Mouse (Mus musculus): ENCODE results near the gene Mkrn2os. TPM values are rescaled to one million over a fixed set of nuclear protein-coding genes. Genes with fewer than 3 reads are reported as not detected.
"Not testable (repeated sequence)": the region's sequence is repeated elsewhere in the genome, so short reads cannot be mapped to it uniquely, and the experiment has no call there.

Gene Mkrn2os
- total RNA-seq (2012; rRNA removed) = not detected in 2 replicates
- not detected in 2 replicates for total RNA-seq (2014; rRNA removed)
- polyA plus RNA-seq (2012; ENCODE audit: insufficient read length, low read depth) = not detected in 2 replicates

- no peak within 1 kb of the TSS for H3K9ac ChIP-seq (ENCODE audit: insufficient read depth, low read depth)
- TF ChIP-seq KAT2A (IDR thresholded peaks at IDR 0.05; ENCODE audit: insufficient replicate concordance, low read length) (no peak), TBP (conservative IDR thresholded peaks at IDR 0.05; ENCODE audit: low read depth, low read length) (no peak), SMC3 (IDR thresholded peaks at IDR 0.05; ENCODE audit: low read depth, low read length) (no peak), JUND (conservative IDR thresholded peaks at IDR 0.05; ENCODE audit: low read depth, low read length) (no peak), POLR2A (IDR thresholded peaks at IDR 0.05; ENCODE audit: low read depth, low read length) (no peak), BHLHE40 (IDR thresholded peaks at IDR 0.05; ENCODE audit: low read depth, low read length) (no peak), NRF1 (IDR thresholded peaks at IDR 0.05; ENCODE audit: low read depth, low read length) (no peak), NELFE (IDR thresholded peaks at IDR 0.05; ENCODE audit: low read depth, low read length) (no peak), TCF12 (IDR thresholded peaks at IDR 0.05; ENCODE audit: low read depth, low read length) (no peak), ZNF384 (IDR thresholded peaks at IDR 0.05; ENCODE audit: low read depth, low read length) (no peak)
- H3K36me3 ChIP-seq (replicated peaks in 1 of 2; ENCODE audit: control insufficient read depth in 1 of 2, insufficient read depth in 1 of 2, low read length in 1 of 2) = no peaks in the 10 kb centered on the region
- no peak within 1 kb of the TSS for H3K4me2 ChIP-seq (ENCODE audit: insufficient read depth, low read depth, poor library complexity, severe bottlenecking)
- H3K27ac ChIP-seq (ENCODE audit: insufficient read depth, low read depth) = no peak within 1 kb of the TSS
- no peak within 1 kb of the TSS for H3K4me3 ChIP-seq (replicated peaks in 1 of 3; ENCODE audit: low read depth in 2 of 3, low read length in 2 of 3, poor library complexity in 1 of 3)
- H3K79me2 ChIP-seq (replicated peaks; ENCODE audit: control insufficient read depth, extremely low read depth, insufficient read depth, poor library complexity, severe bottlenecking) = no peaks in the 10 kb centered on the region
- H3K27me3 ChIP-seq (replicated peaks) = peaks cover 4% of the 10 kb centered on the region
- no peaks in the 10 kb centered on the region for H3K9me3 ChIP-seq (replicated peaks; ENCODE audit: low read length)
- no peak for DNase-seq (ENCODE audit: extremely low read depth)
- in situ Hi-C loops (cut with MboI; ENCODE audit: low pct_ligation_motif_present, low pct_unique_long_range_greater_than_20kb, low sequenced_read_pairs) (no loop called here), dilution Hi-C loops (cut with MboI; ENCODE audit: extremely low pct_ligation_motif_present, extremely low pct_unique_long_range_greater_than_20kb, low sequenced_read_pairs) (no loop called here)
- H3K4me1 ChIP-seq (ENCODE audit: control insufficient read depth in 1 of 2, insufficient read depth in 2 of 2) = peaks cover 2 to 5% of the 10 kb centered on the region in 2 experiments; a peak in 2 of 4 replicates
Measured at GRCm38 (mm10) chr6:115592458-115592857, at the start of gene Mkrn2os. Gene Mkrn2os, minus strand, starts transcription at chr6:115592576.

- H3K27me3 ChIP-seq (replicated peaks); H3K4me2 ChIP-seq (ENCODE audit: insufficient read depth, low read depth, poor library complexity, severe bottlenecking); dilution Hi-C loops (cut with MboI; ENCODE audit: extremely low pct_ligation_motif_present, extremely low pct_unique_long_range_greater_than_20kb, low sequenced_read_pairs); H3K27ac ChIP-seq (ENCODE audit: insufficient read depth, low read depth); H3K9ac ChIP-seq (ENCODE audit: insufficient read depth, low read depth); H3K4me3 ChIP-seq (replicated peaks in 1 of 3; ENCODE audit: low read depth in 2 of 3, low read length in 2 of 3, poor library complexity in 1 of 3); H3K79me2 ChIP-seq (replicated peaks; ENCODE audit: control insufficient read depth, extremely low read depth, insufficient read depth, poor library complexity, severe bottlenecking); H3K9me3 ChIP-seq (replicated peaks; ENCODE audit: low read length); in situ Hi-C loops (cut with MboI; ENCODE audit: low pct_ligation_motif_present, low pct_unique_long_range_greater_than_20kb, low sequenced_read_pairs); DNase-seq (ENCODE audit: extremely low read depth); H3K4me1 ChIP-seq (ENCODE audit: control insufficient read depth in 1 of 2, insufficient read depth in 2 of 2): not testable (repeated sequence)
- peaks cover 45 to 65% of the 10 kb centered on the region in 2 experiments for H3K36me3 ChIP-seq (replicated peaks in 1 of 2; ENCODE audit: control insufficient read depth in 1 of 2, insufficient read depth in 1 of 2, low read length in 1 of 2)
- TF ChIP-seq MAFK (IDR thresholded peaks at IDR 0.05; ENCODE audit: insufficient replicate concordance, low read length) = peak; percentile 71
Measured at GRCm38 (mm10) chr6:115638188-115638587, 45.8 kb upstream of the Mkrn2os start.

- no peak overlapping the region for H3K9ac ChIP-seq (ENCODE audit: insufficient read depth, low read depth)
- in situ Hi-C loops (cut with MboI; ENCODE audit: low pct_ligation_motif_present, low pct_unique_long_range_greater_than_20kb, low sequenced_read_pairs) = no loop called here
- no peaks in the 10 kb centered on the region for H3K9me3 ChIP-seq (replicated peaks; ENCODE audit: low read length)
- no peak for DNase-seq (ENCODE audit: extremely low read depth)
- H3K79me2 ChIP-seq (replicated peaks; ENCODE audit: control insufficient read depth, extremely low read depth, insufficient read depth, poor library complexity, severe bottlenecking) = no peaks in the 10 kb centered on the region
- TF ChIP-seq ZKSCAN1 (IDR thresholded peaks at IDR 0.05; ENCODE audit: borderline replicate concordance, low read depth, low read length) = no peak
- no peak for TF ChIP-seq CHD1 (IDR thresholded peaks at IDR 0.05; ENCODE audit: low read depth, low read length)
- no peak for TF ChIP-seq EP300 (IDR thresholded peaks at IDR 0.05; ENCODE audit: low read length)
- TF ChIP-seq SMC3 (IDR thresholded peaks at IDR 0.05; ENCODE audit: low read depth, low read length) = no peak
- TF ChIP-seq KAT2A (IDR thresholded peaks at IDR 0.05; ENCODE audit: insufficient replicate concordance, low read length) = no peak
- no peak for TF ChIP-seq GABPA (IDR thresholded peaks at IDR 0.05; ENCODE audit: insufficient replicate concordance, low read depth, low read length)
- TF ChIP-seq CHD2 (IDR thresholded peaks at IDR 0.05; ENCODE audit: low read length) = no peak
- TF ChIP-seq MYC (IDR thresholded peaks at IDR 0.05; ENCODE audit: low read depth, low read length) = no peak
- TF ChIP-seq E2F4 (IDR thresholded peaks at IDR 0.05; ENCODE audit: insufficient replicate concordance, low read depth, low read length) = no peak
- TF ChIP-seq SIN3A (IDR thresholded peaks at IDR 0.05; ENCODE audit: low read length) = no peak
- TF ChIP-seq JUN (IDR thresholded peaks at IDR 0.05; ENCODE audit: insufficient read depth, low read depth, low read length) = no peak
- TF ChIP-seq ETS1 (conservative IDR thresholded peaks at IDR 0.05; ENCODE audit: low read depth, low read length) = no peak
- TF ChIP-seq TBP (conservative IDR thresholded peaks at IDR 0.05; ENCODE audit: low read depth, low read length) = no peak
- H3K27me3 ChIP-seq (replicated peaks) = no peaks in the 10 kb centered on the region
- no peak overlapping the region for H3K4me3 ChIP-seq (replicated peaks in 1 of 3; ENCODE audit: low read depth in 2 of 3, low read length in 2 of 3, poor library complexity in 1 of 3)
- dilution Hi-C loops (cut with MboI; ENCODE audit: extremely low pct_ligation_motif_present, extremely low pct_unique_long_range_greater_than_20kb, low sequenced_read_pairs) = no loop called here
- no peaks in the 10 kb centered on the region for H3K4me1 ChIP-seq (ENCODE audit: control insufficient read depth in 1 of 2, insufficient read depth in 2 of 2)
- H3K27ac ChIP-seq (ENCODE audit: insufficient read depth, low read depth) = no peak overlapping the region
- H3K36me3 ChIP-seq (replicated peaks in 1 of 2; ENCODE audit: control insufficient read depth in 1 of 2, insufficient read depth in 1 of 2, low read length in 1 of 2) = peaks cover 53 to 84% of the 10 kb centered on the region in 2 experiments
- no peak overlapping the region for H3K4me2 ChIP-seq (ENCODE audit: insufficient read depth, low read depth, poor library complexity, severe bottlenecking)
Measured at GRCm38 (mm10) chr6:115634015-115634414, 41.6 kb upstream of the Mkrn2os start.
